Mouse (Mus musculus) midbrain, embryonic 12.5 days (tissue): ENCODE results near the gene Sprr2j-ps. TPM values are rescaled to one million over a fixed set of nuclear protein-coding genes. Genes with fewer than 3 reads are reported as not detected.

ENCODE experiments used
- ATAC-seq: fragments of 200-750 bp; cut with Nextera tagmentation; 2 replicates; pipeline ENCODE4 v1.8.0; 2017; ENCODE audit warnings: low read depth, moderate TSS enrichment, moderate library complexity; ENCODE audit not compliant: low FRiP score
- H3K27ac ChIP-seq: fragments of 300-500 bp; sonication (generic); replicated peaks from 2 replicates; pipeline ENCODE4 v1.5.1; 2016; ENCODE audit warnings: mild to moderate bottlenecking
- H3K27me3 ChIP-seq: fragments of 300-500 bp; sonication (generic); 2 replicates; pipeline ENCODE4 v1.6.1; 2016; ENCODE audit warnings: mild to moderate bottlenecking
- H3K36me3 ChIP-seq: fragments of 300-500 bp; sonication (generic); 2 replicates; pipeline ENCODE4 v1.6.1; 2016
- H3K4me1 ChIP-seq: fragments of 300-500 bp; sonication (generic); 2 replicates; pipeline ENCODE4 v1.6.1; 2016
- H3K4me2 ChIP-seq: fragments of 300-500 bp; sonication (generic); replicated peaks from 2 replicates; pipeline ENCODE4 v1.6.1; 2016; ENCODE audit warnings: mild to moderate bottlenecking, moderate library complexity
- H3K4me3 ChIP-seq: fragments of 300-500 bp; sonication (generic); 2 replicates; pipeline ENCODE4 v1.5.1; 2016; ENCODE audit warnings: mild to moderate bottlenecking
- H3K9ac ChIP-seq: fragments of 300-500 bp; sonication (generic); replicated peaks from 2 replicates; pipeline ENCODE4 v1.6.1; 2016; ENCODE audit warnings: mild to moderate bottlenecking, moderate library complexity
- H3K9me3 ChIP-seq: fragments of 300-500 bp; sonication (generic); 2 replicates; pipeline ENCODE4 v1.6.1; 2016; ENCODE audit warnings: mild to moderate bottlenecking
- WGBS: fragments of 180-500 bp; shearing (Covaris S2); methylation state at CpG from one replicate; pipeline ENCODE4 v1.1.7; 2016; 5-methylcytosine and 5-hydroxymethylcytosine counted together
- polyA plus RNA-seq: library from polyadenylated mRNA; unstranded; fragments of >200 nt; fragmentation: Nextera tagmentation; extraction: Ambion mirVana; gene quantifications from 2 replicates; pipeline ENCODE4 v1.2.1, GENCODE M21; 2016

The Sprr2j-ps gene
- polyA plus RNA-seq: not detected in 2 replicates

DNA sequence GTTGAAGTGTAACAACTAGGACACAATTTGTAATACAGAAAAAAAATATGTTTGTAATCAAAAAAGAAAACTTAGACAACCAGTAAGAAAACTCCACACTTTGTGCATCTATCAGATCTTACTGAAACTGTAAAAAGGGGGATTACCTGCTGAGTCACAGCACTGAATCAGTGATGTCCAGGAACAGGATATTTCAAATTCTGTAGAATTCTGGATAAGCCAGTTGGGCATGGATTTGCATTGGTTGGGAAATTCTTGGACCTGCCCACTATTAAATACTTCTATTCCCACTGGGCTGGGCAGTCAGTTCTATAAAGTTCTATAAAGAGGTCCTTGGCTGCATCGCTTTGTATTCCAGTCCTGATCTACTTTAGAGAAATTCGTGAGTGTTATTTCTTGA is at the start of gene Sprr2j-ps:
Sprr2j-ps (plus strand) TSS at position 301 of the 400 bp plus-strand sequence.
- ATAC-seq: no peak
- H3K9ac ChIP-seq: no peak within 1 kb of the TSS
- H3K27me3 ChIP-seq: no peaks in the 10 kb centered on the region
- H3K9me3 ChIP-seq: no peaks in the 10 kb centered on the region
- no peaks in the 10 kb centered on the region for H3K4me1 ChIP-seq
- no peak within 1 kb of the TSS for H3K27ac ChIP-seq
- H3K4me2 ChIP-seq: no peak within 1 kb of the TSS
- 90% methylated on average over 2 of the region's 2 CpGs for WGBS
- no peak within 1 kb of the TSS for H3K4me3 ChIP-seq
- no peaks in the 10 kb centered on the region for H3K36me3 ChIP-seq

DNA sequence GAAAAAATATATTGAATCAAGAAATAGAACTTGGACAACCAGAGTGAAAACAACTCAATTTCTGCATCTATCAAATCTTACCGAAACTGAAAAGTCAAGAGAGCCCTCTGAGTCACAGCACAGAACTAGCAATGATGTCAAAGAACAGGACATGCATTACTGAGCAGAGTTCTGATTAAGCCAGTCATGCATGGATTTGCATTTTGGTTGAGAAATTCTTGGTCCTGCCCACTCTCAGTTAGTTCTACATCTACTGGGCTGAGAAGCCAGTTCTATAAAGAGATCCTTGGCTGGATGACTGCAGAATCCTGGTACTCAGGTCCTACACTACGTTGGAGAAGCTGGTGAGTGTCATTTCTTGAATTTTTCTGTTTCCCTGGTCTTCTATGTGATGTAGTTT is 44.3 kb upstream of the Sprr2j-ps start:
- Histone ChIP-seq H3K4me1 (no peaks in the 10 kb centered on the region), H3K9me3 (no peaks in the 10 kb centered on the region), H3K4me3 (no peak overlapping the region), H3K36me3 (no peaks in the 10 kb centered on the region), H3K9ac (no peak overlapping the region), H3K27ac (no peak overlapping the region), H3K4me2 (no peak overlapping the region), H3K27me3 (no peaks in the 10 kb centered on the region)
- WGBS: 81% methylated on average over 2 of the region's 2 CpGs
- no peak for ATAC-seq

DNA sequence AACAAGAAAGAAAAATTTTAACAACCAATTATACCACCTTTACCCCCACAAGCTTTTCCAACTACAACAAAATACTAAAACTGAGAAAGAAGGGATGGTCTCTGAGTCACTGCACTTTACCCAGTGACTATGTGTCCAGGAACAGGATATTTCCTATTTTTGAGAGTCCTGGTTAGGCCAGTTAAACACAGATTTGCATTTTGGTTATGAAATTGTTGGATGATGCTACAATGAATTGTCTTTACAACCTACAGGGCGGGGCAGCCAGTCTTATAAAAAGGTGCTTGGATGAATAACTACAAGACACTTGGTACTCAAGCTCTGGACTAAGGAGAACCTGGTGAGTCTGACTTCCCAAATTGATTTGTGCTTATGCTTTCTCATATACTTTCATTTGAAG is 32.5 kb upstream of the Sprr2j-ps start, which contains the start of gene Sprr2h:
Sprr2h (plus strand) TSS at position 301 of the 400 bp plus-strand sequence.
- H3K9ac ChIP-seq: no peak within 1 kb of the TSS
- H3K27ac ChIP-seq: no peak within 1 kb of the TSS
- no peak within 1 kb of the TSS for H3K4me2 ChIP-seq
- no peak within 1 kb of the TSS for H3K4me3 ChIP-seq
- H3K36me3 ChIP-seq: no peaks in the 10 kb centered on the region
- H3K27me3 ChIP-seq: no peaks in the 10 kb centered on the region
- no peaks in the 10 kb centered on the region for H3K9me3 ChIP-seq
- no peak for ATAC-seq
- WGBS: 71% methylated on average over 1 of the region's 1 CpGs
- no peaks in the 10 kb centered on the region for H3K4me1 ChIP-seq

DNA sequence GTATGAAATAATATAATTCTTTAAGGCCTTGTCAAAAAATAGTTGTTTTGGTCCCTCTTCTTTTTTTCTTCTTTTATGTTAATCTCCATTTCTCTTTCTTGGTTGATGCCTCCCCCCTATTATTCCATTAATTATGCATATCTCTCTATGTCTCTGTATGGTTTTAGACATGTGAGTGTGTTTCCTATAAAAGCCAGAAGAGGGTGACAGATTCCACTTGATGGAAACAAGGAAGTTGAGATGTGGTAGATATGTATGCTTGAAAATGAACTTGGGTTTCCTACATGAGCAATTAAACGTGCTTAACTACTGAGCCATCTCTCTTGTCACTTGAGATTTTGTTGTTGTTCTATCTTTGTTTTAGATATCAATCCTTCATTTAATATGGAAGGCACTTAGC is 23.6 kb upstream of the Sprr2j-ps start:
- H3K9ac ChIP-seq: no peak overlapping the region
- H3K27me3 ChIP-seq: no peaks in the 10 kb centered on the region
- H3K4me3 ChIP-seq: no peak overlapping the region
- no peaks in the 10 kb centered on the region for H3K9me3 ChIP-seq
- no peak overlapping the region for H3K27ac ChIP-seq
- 55% methylated on average over 1 of the region's 1 CpGs for WGBS
- H3K36me3 ChIP-seq: no peaks in the 10 kb centered on the region
- no peak for ATAC-seq
- H3K4me1 ChIP-seq: no peaks in the 10 kb centered on the region
- no peak overlapping the region for H3K4me2 ChIP-seq

DNA sequence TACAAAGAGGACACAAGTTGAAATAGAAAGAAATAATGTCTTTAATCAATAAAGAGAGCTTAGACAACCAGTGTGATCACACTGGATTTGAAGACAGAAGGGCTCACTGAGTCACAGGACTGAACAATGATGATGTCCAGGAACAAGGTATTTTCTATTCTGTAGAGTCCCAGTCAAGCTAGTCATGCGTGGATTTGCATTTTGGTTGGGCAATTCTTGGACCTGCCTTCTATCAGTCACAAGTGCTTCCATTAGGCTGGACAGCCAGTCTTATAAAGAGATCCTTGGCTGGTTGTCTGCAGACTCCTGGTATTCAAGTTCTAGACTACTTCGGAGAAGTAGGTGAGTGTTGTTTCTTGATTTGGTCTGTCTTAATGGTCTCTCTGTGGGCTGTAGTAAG is 10.2 kb upstream of the Sprr2j-ps start, which contains the start of gene Sprr2i:
Sprr2i (plus strand) TSS at position 301 of the 400 bp plus-strand sequence.
- 92% methylated on average over 2 of the region's 2 CpGs for WGBS
- H3K4me1 ChIP-seq: no peaks in the 10 kb centered on the region

DNA sequence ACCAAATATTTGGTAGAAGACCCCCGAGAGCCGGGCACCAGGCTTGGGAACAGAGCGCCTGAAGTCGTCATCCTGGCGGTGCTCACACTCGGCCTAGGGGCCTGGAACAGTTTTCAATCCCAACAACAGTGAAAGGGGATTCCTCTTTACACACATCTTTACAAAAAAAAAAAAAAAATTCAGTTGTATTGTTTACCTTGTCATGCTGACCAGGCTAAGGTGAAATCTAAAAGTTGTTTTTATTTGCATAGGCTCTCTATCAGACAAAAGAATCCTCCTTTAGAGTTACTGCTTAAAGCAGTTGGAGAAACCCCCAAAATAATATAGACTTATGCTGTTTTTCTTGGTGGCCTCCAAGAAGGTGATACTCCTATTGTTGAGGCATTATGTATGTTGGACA is 11.4 kb downstream of the Sprr2j-ps start, which contains the start of gene Gm9774:
Gm9774 (minus strand) TSS at position 101 of the 400 bp plus-strand sequence.
- WGBS: 94% methylated on average over 6 of the region's 6 CpGs
- no peaks in the 10 kb centered on the region for H3K27me3 ChIP-seq
- H3K27ac ChIP-seq: no peak within 1 kb of the TSS
- ATAC-seq: no peak
- H3K36me3 ChIP-seq: no peaks in the 10 kb centered on the region
- H3K9me3 ChIP-seq: no peaks in the 10 kb centered on the region
- H3K4me3 ChIP-seq: no peak within 1 kb of the TSS
- no peaks in the 10 kb centered on the region for H3K4me1 ChIP-seq
- no peak within 1 kb of the TSS for H3K9ac ChIP-seq
- no peak within 1 kb of the TSS for H3K4me2 ChIP-seq

More for the DNA sequence above, 10.2 kb upstream of the Sprr2j-ps start, which contains the start of gene Sprr2i:
- no peaks in the 10 kb centered on the region for H3K36me3 ChIP-seq
- no peak within 1 kb of the TSS for H3K4me2 ChIP-seq
- no peaks in the 10 kb centered on the region for H3K9me3 ChIP-seq
- no peak within 1 kb of the TSS for H3K9ac ChIP-seq
- no peak within 1 kb of the TSS for H3K4me3 ChIP-seq
- H3K27me3 ChIP-seq: no peaks in the 10 kb centered on the region
- no peak within 1 kb of the TSS for H3K27ac ChIP-seq
- ATAC-seq: no peak

DNA sequence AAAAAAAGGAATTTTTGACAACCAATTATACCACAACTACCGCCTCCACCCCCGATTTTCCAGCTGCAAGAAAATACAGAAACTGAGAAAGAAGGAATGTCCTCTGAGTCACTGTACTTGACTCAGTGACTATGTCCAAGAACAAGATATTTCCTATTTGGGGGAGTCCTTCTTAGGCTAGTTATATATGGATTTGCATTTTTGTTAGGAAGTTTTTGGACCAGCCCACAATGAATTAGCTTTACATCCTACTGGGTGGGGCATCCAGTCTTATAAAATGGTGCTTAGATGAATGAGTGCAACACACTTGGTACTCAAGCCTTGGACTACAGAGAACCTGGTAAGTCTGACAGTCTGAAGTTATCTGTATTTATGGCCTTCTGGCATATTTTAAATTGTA is 14.4 kb downstream of the Sprr2j-ps start, which contains the start of gene Sprr2k:
Sprr2k (plus strand) TSS at position 301 of the 400 bp plus-strand sequence.
- no peaks in the 10 kb centered on the region for H3K36me3 ChIP-seq
- no peak within 1 kb of the TSS for H3K4me3 ChIP-seq
- WGBS: 94% methylated on average over 2 of the region's 2 CpGs
- H3K27ac ChIP-seq: no peak within 1 kb of the TSS
- H3K9ac ChIP-seq: no peak within 1 kb of the TSS
- no peak for ATAC-seq
- no peaks in the 10 kb centered on the region for H3K4me1 ChIP-seq
- H3K4me2 ChIP-seq: no peak within 1 kb of the TSS
- H3K27me3 ChIP-seq: no peaks in the 10 kb centered on the region
- H3K9me3 ChIP-seq: no peaks in the 10 kb centered on the region

DNA sequence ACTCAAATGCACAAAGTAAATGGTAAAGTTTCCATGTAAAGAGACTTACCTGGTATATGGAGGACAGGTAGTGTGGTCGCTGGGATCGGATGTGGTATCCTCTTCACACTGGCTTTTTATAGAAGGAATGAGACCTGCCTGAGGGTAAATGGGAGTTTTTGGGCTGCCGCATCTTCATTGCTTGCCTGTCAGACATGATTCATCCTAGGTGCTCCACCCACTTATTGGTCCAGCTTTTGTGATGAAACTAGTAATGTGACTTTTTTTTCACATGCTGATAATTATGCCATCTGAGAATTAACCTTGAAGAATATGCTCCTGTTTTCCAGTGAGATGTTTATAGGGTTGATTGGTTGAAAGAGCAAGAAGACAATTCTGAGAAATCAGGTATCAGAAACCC is 20.8 kb downstream of the Sprr2j-ps start, which contains the start of gene Sprr1b:
Sprr1b (minus strand) TSS at position 101 of the 400 bp plus-strand sequence.
- Histone ChIP-seq H3K36me3 (no peaks in the 10 kb centered on the region), H3K4me2 (no peak within 1 kb of the TSS), H3K9ac (no peak within 1 kb of the TSS), H3K27me3 (no peaks in the 10 kb centered on the region), H3K4me1 (no peaks in the 10 kb centered on the region), H3K4me3 (no peak within 1 kb of the TSS), H3K9me3 (no peaks in the 10 kb centered on the region), H3K27ac (no peak within 1 kb of the TSS)
- 97% methylated on average over 3 of the region's 3 CpGs for WGBS
- ATAC-seq: no peak

DNA sequence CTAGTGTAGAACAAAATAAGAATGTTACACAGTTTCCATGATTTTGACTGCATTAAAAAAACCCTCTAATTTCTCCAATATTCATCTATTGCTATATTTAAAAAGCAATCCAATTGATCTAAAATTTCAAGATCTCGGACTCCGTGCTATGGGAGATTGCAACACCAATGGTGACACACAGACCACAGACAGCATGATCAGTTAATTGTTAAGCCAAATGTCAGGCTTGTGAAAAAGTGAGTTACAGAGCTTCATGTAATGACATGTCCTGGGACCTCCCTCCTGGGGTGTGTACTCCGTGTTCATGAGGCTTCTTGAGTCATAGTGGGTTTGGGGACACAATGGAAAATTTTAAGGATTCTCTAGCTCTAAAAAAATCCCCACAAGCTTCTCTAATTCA is 22.3 kb downstream of the Sprr2j-ps start:
- H3K27ac ChIP-seq: no peak overlapping the region
- no peaks in the 10 kb centered on the region for H3K9me3 ChIP-seq
- H3K4me1 ChIP-seq: no peaks in the 10 kb centered on the region
- no peaks in the 10 kb centered on the region for H3K36me3 ChIP-seq
- H3K4me2 ChIP-seq: no peak overlapping the region
- no peak for ATAC-seq
- 93% methylated on average over 3 of the region's 3 CpGs for whole genome bisulfite sequencing
- H3K27me3 ChIP-seq: no peaks in the 10 kb centered on the region
- H3K9ac ChIP-seq: no peak overlapping the region
- no peak overlapping the region for H3K4me3 ChIP-seq

DNA sequence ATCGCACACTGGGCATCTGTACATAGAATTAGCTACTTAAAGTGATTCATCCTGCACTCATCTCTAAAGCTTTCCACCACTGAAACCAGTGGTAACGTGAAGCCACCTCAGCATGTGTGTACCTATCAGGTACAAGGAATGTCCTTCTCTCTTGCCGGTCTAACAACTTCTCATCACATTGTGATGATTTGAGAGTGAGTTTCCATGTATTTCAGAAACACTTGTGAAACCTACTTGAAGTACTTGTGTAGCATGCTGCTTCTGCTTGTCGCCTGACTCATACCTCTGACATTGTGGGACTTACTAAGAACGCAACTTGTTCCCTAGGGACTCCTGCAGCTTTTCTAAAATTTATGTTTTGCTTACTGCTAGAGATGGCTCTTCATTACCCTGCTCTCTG is 37.3 kb downstream of the Sprr2j-ps start:
- no peak for ATAC-seq
- Histone ChIP-seq H3K36me3 (no peaks in the 10 kb centered on the region), H3K4me2 (no peak overlapping the region), H3K9me3 (no peaks in the 10 kb centered on the region), H3K9ac (no peak overlapping the region), H3K4me3 (no peak overlapping the region), H3K27me3 (no peaks in the 10 kb centered on the region), H3K27ac (no peak overlapping the region), H3K4me1 (no peaks in the 10 kb centered on the region)
- WGBS: 86% methylated on average over 5 of the region's 5 CpGs

DNA sequence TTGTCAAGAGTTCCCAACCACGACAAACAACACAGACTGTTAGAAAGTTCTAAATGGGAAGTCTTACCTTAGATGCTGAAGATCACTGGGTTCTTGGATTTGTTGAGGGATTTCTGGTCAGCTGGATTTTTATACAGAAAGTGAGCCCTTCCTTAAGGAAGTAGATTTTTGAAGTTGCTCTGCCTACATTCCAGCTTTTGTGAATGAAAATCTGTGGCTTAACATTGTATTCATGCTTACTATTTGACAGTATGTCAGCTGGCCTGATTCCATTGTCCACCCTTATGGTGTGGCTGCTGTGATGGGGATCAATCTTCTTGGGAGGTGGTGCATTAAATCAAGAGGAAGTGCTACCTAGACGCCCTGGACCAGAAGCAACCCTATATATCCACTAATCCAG is 40.7 kb downstream of the Sprr2j-ps start, which contains the start of gene Sprr3:
Sprr3 (minus strand) TSS at position 101 of the 400 bp plus-strand sequence.
- Histone ChIP-seq H3K27me3 (no peaks in the 10 kb centered on the region), H3K27ac (no peak within 1 kb of the TSS), H3K4me1 (no peaks in the 10 kb centered on the region), H3K9me3 (no peaks in the 10 kb centered on the region), H3K36me3 (no peaks in the 10 kb centered on the region), H3K9ac (no peak within 1 kb of the TSS), H3K4me3 (no peak within 1 kb of the TSS), H3K4me2 (no peak within 1 kb of the TSS)
- no peak for ATAC-seq
- WGBS: 71% methylated on average over 2 of the region's 2 CpGs

DNA sequence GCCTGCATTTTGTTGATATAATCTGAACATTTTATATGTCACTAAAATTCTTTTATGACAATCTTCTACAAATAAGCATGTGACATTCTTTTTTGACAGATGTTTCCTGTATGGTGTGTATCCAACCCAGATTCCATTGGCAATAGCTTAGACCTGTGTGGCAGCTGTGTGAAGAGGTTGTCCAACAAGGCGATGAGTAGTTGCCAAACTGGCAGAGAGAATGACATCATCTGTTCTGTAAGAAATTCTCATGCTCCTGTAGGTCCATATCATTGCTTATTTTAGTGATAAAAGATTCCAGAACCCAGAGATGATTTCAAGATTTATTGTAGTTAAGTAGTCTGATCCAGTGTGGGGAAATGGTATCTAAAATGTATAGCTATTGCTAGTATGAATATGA is 48.7 kb downstream of the Sprr2j-ps start:
- Histone ChIP-seq H3K27me3 (no peaks in the 10 kb centered on the region), H3K27ac (no peak overlapping the region), H3K9me3 (no peaks in the 10 kb centered on the region), H3K36me3 (no peaks in the 10 kb centered on the region), H3K4me2 (no peak overlapping the region), H3K4me1 (no peaks in the 10 kb centered on the region), H3K4me3 (no peak overlapping the region), H3K9ac (no peak overlapping the region)
- 88% methylated on average over 1 of the region's 1 CpGs for WGBS
- ATAC-seq: no peak

DNA sequence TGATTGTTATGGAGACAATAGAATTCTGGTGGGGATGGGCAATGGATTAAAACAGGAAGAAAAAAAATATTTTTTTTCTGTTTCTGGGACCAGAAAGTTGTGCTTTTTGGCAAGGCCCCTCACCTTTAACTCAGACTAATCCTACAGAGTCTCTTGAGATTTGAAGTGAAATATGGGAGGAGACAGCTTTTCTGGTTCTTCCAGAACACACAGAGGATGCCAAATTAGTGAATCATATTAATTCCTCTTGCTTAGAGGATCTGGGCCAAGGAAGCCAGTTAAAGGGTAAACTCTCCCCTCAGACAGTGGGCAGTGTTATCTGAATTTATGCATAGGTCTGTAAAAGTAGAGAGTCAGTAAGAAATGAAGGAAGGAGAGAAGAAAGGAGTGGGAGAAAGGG is 49.5 kb downstream of the Sprr2j-ps start:
- H3K36me3 ChIP-seq: no peaks in the 10 kb centered on the region
- H3K4me2 ChIP-seq: no peak overlapping the region
- H3K9ac ChIP-seq: no peak overlapping the region
- no peaks in the 10 kb centered on the region for H3K9me3 ChIP-seq
- no peaks in the 10 kb centered on the region for H3K4me1 ChIP-seq
- no peak overlapping the region for H3K27ac ChIP-seq
- H3K27me3 ChIP-seq: no peaks in the 10 kb centered on the region
- H3K4me3 ChIP-seq: no peak overlapping the region
- ATAC-seq: no peak
